In genomic region chr5:76855829-76856600, GRCm38 (mm10) we compare ENCODE assay signal across 10 mouse cellular contexts. TPM values are rescaled to one million over a fixed set of nuclear protein-coding genes. Genes with fewer than 3 reads are reported as not detected.
DNase-seq lines count a peak whose midpoint lies in the region; ATAC-seq and TF ChIP-seq lines count a peak whose summit lies in the region.
"Had no signal": no experiment of that assay in that cellular context is flagged by ENCODE, and none has a peak within 500 bp of the region (broad histone marks: within the 10 kb centered on the region; RNA-seq: fewer than 3 reads in every experiment).

No protein-coding gene starts in this region.

- TF ChIP-seq EP300 in heart, adult 2 months (IDR thresholded peaks at IDR 0.05; ENCODE audit: insufficient read depth, low read depth, low read length) = no peak

- intact Hi-C loops in heart, adult 2 months (cut with DNase I) = no loop called here

- TF ChIP-seq POLR2A in heart, adult 2 months (IDR thresholded peaks at IDR 0.05; ENCODE audit: insufficient read depth, low read depth, low read length) = no peak
- no peak for TF ChIP-seq POLR2A in cortical plate, adult 2 months (IDR thresholded peaks at IDR 0.05; ENCODE audit: extremely low read depth, insufficient read depth, low read length)

- H3K4me1 ChIP-seq in heart, embryonic 16.5 days (ENCODE audit: control insufficient read depth, insufficient read depth, low read length) = peaks cover 26% of the 10 kb centered on the region
- H3K4me1 ChIP-seq in heart, adult 2 months (ENCODE audit: control insufficient read depth, insufficient read depth, low read length) = no peaks in the 10 kb centered on the region; the same call in 1 of the 2 replicates
- H3K4me1 ChIP-seq in cortical plate, adult 2 months (ENCODE audit: control insufficient read depth, insufficient read depth, low read length) = peaks cover 2% of the 10 kb centered on the region; the same call in 1 of the 2 replicates
- H3K4me1 ChIP-seq in hindbrain, postnatal 0 days (ENCODE audit: insufficient read depth, low read length) = no peaks in the 10 kb centered on the region
- H3K4me1 ChIP-seq in midbrain, embryonic 15.5 days = peaks cover 14% of the 10 kb centered on the region

- ATAC-seq in heart, embryonic 16.5 days (replicated peaks; ENCODE audit: extremely low read depth, insufficient read depth, low FRiP score) = no peak
- ATAC-seq in hindbrain, postnatal 0 days = peak; percentile 60
- ATAC-seq in midbrain, embryonic 15.5 days (replicated peaks) = 0 out of 2 replicates have a peak, but pooled peaks have one; percentile 7
- no peak for ATAC-seq in megakaryocyte, adult 5-6 weeks (ENCODE audit: poor library complexity, severe bottlenecking)

- no peak overlapping the region for H3K27ac ChIP-seq in heart, embryonic 16.5 days (ENCODE audit: low read length)
- H3K27ac ChIP-seq in heart, adult 2 months = no peak overlapping the region
- H3K27ac ChIP-seq in cortical plate, adult 2 months (ENCODE audit: insufficient read depth, low read length) = no peak overlapping the region
- 0 out of 2 replicates have a peak overlapping the region, but pooled peaks have one; percentile 37 for H3K27ac ChIP-seq in hindbrain, postnatal 0 days
- H3K27ac ChIP-seq in midbrain, embryonic 15.5 days = no peak overlapping the region

- no peak for DNase-seq in heart, adult 2 months
- peak; percentile 55 for DNase-seq in hindbrain, postnatal 0 days (ENCODE audit: low spot score)
- DNase-seq in adrenal gland, postnatal 25 days = no peak
- no peak for DNase-seq in right cerebral cortex, postnatal 14 days
- DNase-seq: cerebellum, adult 11-12 months had no signal

- peaks cover 14% of the 10 kb centered on the region; the same call in 1 of the 2 replicates for H3K27me3 ChIP-seq in heart, embryonic 16.5 days (ENCODE audit: control insufficient read depth, insufficient read depth, low read length)
- H3K27me3 ChIP-seq in heart, adult 2 months (ENCODE audit: control insufficient read depth, insufficient read depth, low read length) = peaks cover 20% of the 10 kb centered on the region
- no peaks in the 10 kb centered on the region for H3K27me3 ChIP-seq in hindbrain, postnatal 0 days (ENCODE audit: insufficient read depth, low read length)
- peaks cover 14% of the 10 kb centered on the region for H3K27me3 ChIP-seq in midbrain, embryonic 15.5 days (replicated peaks)
- H3K27me3 ChIP-seq: CH12.LX had no signal

- peak overlapping the region; percentile 82 for H3K9ac ChIP-seq in heart, embryonic 16.5 days (ENCODE audit: low read length)
- no peak overlapping the region for H3K9ac ChIP-seq in heart, adult 2 months (ENCODE audit: low read depth, low read length)
- H3K9ac ChIP-seq in hindbrain, postnatal 0 days (replicated peaks; ENCODE audit: low read length) = no peak overlapping the region
- H3K9ac ChIP-seq in midbrain, embryonic 15.5 days = no peak overlapping the region

- peak overlapping the region; percentile 98 for H3K4me2 ChIP-seq in heart, embryonic 16.5 days (ENCODE audit: low read depth, low read length)
- H3K4me2 ChIP-seq in hindbrain, postnatal 0 days (ENCODE audit: low read depth, low read length) = peak overlapping the region; percentile 29; the same call in 1 of the 2 replicates
- H3K4me2 ChIP-seq in midbrain, embryonic 15.5 days = peak overlapping the region; percentile 36

- WGBS in heart, embryonic 16.5 days = 16% methylated on average over 25 of the region's 25 CpGs
- 22% methylated on average over 25 of the region's 25 CpGs for WGBS in heart, adult 2 months
- 33% methylated on average over 25 of the region's 25 CpGs for WGBS in hindbrain, postnatal 0 days
- 27% methylated on average over 25 of the region's 25 CpGs for WGBS in midbrain, embryonic 15.5 days

- no peaks in the 10 kb centered on the region for H3K79me2 ChIP-seq in heart, adult 2 months (replicated peaks; ENCODE audit: control insufficient read depth, insufficient read depth, low read length)

- TF ChIP-seq CTCF in heart, adult 2 months (IDR thresholded peaks at IDR 0.05) = no peak
- TF ChIP-seq CTCF in cortical plate, adult 2 months (IDR thresholded peaks at IDR 0.05; ENCODE audit: extremely low read depth, insufficient read depth, low read length) = no peak
- TF ChIP-seq CTCF in hindbrain, postnatal 0 days (IDR thresholded peaks at IDR 0.05; ENCODE audit: low read depth) = no peak

- H3K9me3 ChIP-seq in heart, embryonic 16.5 days (replicated peaks; ENCODE audit: control insufficient read depth, low read length) = no peaks in the 10 kb centered on the region
- H3K9me3 ChIP-seq in hindbrain, postnatal 0 days (ENCODE audit: low read length) = no peaks in the 10 kb centered on the region
- H3K9me3 ChIP-seq in midbrain, embryonic 15.5 days = no peaks in the 10 kb centered on the region

- peak overlapping the region; percentile 73 for H3K4me3 ChIP-seq in heart, embryonic 16.5 days (ENCODE audit: low read length)
- H3K4me3 ChIP-seq in heart, adult 2 months = no peak overlapping the region
- peak overlapping the region; percentile 1; the same call in 1 of the 2 replicates for H3K4me3 ChIP-seq in cortical plate, adult 2 months (ENCODE audit: insufficient read depth, low read length)
- H3K4me3 ChIP-seq in hindbrain, postnatal 0 days (ENCODE audit: low read length) = no peak overlapping the region
- no peak overlapping the region for H3K4me3 ChIP-seq in midbrain, embryonic 15.5 days

- no peaks in the 10 kb centered on the region for H3K36me3 ChIP-seq in heart, embryonic 16.5 days (ENCODE audit: control insufficient read depth, insufficient read depth)
- H3K36me3 ChIP-seq in heart, adult 2 months (ENCODE audit: control insufficient read depth, insufficient read depth, low read length) = no peaks in the 10 kb centered on the region
- no peaks in the 10 kb centered on the region for H3K36me3 ChIP-seq in hindbrain, postnatal 0 days (ENCODE audit: insufficient read depth, low read length)
- H3K36me3 ChIP-seq in midbrain, embryonic 15.5 days (replicated peaks) = peaks cover 15% of the 10 kb centered on the region; the same call in 1 of the 2 replicates

RNA-seq across cellular contexts. Expression of gene Aasdh, which starts 49.3 kb away (rescaled TPM):
- 17.9 and 22.3 TPM in 2 replicates for polyA plus RNA-seq in heart, embryonic 16.5 days (2015; fragmentation: Nextera tagmentation; extraction: Ambion mirVana)
- total RNA-seq in heart, adult 2 months (2021) = 10 to 100 TPM; 12.7 to 16.2 TPM
- polyA plus RNA-seq in heart, adult 2 months (2012; rRNA removed) = 19.9 and 31.8 TPM in 2 replicates
- polyA plus RNA-seq in cortical plate, adult 2 months (2012; rRNA removed) = 21.5 and 27.3 TPM in 2 replicates
- 9.9 and 15.1 TPM in 2 replicates for total RNA-seq in hindbrain, postnatal 0 days (2014; rRNA removed)
- polyA plus RNA-seq in hindbrain, postnatal 0 days (2015; fragmentation: Nextera tagmentation; extraction: Ambion mirVana) = 10.2 and 12.8 TPM in 2 replicates
- polyA plus RNA-seq in midbrain, embryonic 15.5 days (2015; fragmentation: Nextera tagmentation; extraction: Ambion mirVana) = 20.4 and 21.6 TPM in 2 replicates
- 24.0 and 32.1 TPM in 2 replicates for total RNA-seq in adrenal gland, postnatal 25 days (2021)
- total RNA-seq in megakaryocyte, adult 5-6 weeks (2015) = 6.4 and 7.6 TPM in 2 replicates
- total RNA-seq in megakaryocyte, adult 5-6 weeks (2017) = 13.3 and 14.4 TPM in 2 replicates

Comparison
In these comparisons a context has a peak if more than half of its experiments do, and no peak if none do; other contexts are left out.
1. H3K4me3 ChIP-seq: peak in heart, embryonic 16.5 days (single experiment) and cortical plate, adult 2 months (single experiment); none in heart, adult 2 months (single experiment), hindbrain, postnatal 0 days (single experiment) and midbrain, embryonic 15.5 days (single experiment).
2. ATAC-seq: peak in hindbrain, postnatal 0 days (single experiment) and midbrain, embryonic 15.5 days (single experiment); none in heart, embryonic 16.5 days (single experiment) and megakaryocyte, adult 5-6 weeks (single experiment).
3. H3K4me2 ChIP-seq: peak in every context shown above with its lines; median percentile 98 in heart, embryonic 16.5 days; 36 in midbrain, embryonic 15.5 days; 29 in hindbrain, postnatal 0 days.